Mouse (Mus musculus) A20 (cell line): ENCODE measurements around the gene Gls.

ENCODE experiments used
- DNase-seq: peaks from one replicate; pipeline ENCODE4 v3.0.0-alpha.2; 2011; ENCODE audit warnings: low read depth, low spot score

The Gls gene

DNA sequence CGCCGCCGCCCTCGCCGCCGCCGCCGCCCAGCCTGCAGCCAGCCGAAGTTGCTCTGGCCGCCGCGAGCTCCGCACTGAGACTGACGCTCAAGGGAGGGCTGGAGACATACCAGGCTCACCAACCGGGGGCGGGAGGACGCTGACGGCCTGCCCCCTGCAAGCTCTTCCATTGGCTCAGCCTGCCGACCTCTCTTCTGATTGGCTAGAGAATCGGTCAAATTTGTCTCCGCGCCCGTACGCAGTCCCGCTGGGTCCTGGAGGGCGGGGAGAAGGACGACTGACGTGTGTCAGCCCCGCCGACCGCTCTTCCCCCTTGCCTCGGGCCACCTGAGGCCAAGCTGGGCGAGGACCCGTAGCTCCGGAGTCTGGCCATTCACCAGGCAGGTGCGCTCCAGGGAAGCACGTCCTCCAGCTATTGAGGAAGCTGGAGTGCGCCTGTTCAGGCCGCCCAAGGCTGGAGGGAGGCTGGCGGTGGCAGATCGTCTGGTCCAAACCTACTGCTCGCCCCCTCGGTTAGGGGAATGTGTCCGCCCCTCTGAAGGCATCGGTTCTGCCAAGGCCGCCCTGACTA, at the start of gene Gls:
TSS of gene Gls (minus strand) at position 90 of the 571 bp plus-strand sequence.
- peak; percentile 98 for DNase-seq

DNA sequence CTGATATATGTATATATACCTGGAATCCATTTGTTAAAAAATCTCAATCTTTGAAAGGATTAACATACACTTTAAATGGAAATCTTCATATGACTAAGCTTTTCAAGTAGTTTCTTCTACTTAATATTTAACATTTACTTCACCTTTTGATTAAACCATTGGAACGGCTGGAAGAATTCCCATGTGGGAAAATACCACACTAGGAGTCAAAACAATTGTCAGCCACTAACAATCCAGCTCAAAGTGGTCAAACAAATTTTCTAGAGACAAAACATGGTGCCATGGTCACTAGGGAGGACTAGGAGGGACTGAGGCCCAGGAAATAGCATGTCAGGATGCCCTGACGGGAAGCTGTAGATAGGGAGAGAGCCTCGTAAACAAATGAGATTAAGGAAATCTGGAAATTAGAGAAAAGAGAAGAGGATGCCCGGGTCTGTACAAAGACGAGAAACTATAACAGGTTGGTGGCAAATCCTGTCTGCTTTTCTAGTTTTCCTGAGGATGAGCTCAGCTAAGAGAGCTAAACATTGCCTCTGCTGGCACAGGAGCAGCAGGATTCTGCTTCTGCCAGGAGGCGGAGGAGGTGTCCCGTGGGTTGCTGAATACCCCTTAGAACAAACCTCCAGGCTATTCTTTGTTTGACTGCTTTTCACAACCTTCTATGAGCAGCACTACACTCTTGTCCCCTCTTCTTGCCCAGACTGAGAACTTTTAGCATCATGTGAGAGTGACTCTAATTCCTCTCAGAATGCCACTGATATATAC, 47.0 kb upstream of the Gls start:
- no peak for DNase-seq

DNA sequence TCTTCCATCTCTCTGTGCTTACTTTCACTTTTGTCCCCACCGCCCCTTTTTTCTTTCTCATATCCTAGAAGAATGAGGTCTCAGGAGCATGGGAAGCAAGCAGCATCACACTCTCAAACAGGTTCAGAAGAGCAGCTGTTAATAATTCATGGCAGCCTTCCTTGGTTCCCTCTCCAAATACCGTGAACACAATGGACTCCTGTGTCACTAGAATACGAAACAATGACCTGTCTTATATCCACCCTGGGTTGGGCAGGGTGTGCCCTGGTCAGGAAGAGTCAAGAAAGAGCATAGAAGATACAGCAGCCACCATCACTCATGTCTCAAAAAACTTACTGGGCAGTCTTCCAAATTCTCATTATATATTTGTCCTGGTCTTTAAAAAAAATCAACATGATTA, 46.3 kb upstream of the Gls start:
- no peak for DNase-seq

DNA sequence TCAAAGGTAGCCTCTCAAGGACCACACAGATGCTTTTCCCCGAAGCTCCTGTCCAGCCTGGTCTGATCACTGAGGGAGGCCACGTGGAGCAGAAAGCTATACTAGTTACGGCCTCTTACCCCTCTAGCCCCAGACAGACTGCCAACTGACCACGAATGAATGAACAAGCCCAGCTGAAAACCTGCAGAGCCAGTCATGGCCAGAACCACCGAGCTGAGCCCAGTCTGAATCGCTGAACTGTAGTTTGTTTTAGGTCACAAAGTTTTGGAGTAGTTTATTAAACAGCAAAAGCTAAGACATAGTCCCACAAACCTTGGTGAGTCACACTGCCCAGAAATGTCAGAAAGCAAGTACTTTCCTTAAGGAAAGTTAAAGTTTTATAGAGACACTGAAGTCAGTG, 45.0 kb upstream of the Gls start:
- no peak for DNase-seq

DNA sequence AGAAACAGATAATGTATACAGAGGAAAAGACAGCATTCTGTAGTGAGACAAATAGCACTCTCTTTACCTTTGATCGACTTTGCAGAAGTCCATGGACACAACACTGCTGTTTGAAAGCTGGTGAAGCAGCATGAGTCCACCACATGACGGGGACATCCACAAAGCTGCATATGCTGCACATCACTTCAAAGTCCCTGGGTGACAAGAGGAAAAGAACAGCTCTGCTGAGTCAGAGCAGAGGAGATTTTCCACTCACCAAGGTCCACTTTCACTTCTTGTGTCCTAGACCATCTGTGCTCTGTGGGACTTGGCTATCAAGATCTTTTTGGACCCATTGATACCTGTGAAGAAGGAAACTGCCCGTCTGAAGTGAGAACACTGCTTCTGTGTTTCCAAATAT, 41.2 kb upstream of the Gls start:
- DNase-seq, result peak; percentile 21

DNA sequence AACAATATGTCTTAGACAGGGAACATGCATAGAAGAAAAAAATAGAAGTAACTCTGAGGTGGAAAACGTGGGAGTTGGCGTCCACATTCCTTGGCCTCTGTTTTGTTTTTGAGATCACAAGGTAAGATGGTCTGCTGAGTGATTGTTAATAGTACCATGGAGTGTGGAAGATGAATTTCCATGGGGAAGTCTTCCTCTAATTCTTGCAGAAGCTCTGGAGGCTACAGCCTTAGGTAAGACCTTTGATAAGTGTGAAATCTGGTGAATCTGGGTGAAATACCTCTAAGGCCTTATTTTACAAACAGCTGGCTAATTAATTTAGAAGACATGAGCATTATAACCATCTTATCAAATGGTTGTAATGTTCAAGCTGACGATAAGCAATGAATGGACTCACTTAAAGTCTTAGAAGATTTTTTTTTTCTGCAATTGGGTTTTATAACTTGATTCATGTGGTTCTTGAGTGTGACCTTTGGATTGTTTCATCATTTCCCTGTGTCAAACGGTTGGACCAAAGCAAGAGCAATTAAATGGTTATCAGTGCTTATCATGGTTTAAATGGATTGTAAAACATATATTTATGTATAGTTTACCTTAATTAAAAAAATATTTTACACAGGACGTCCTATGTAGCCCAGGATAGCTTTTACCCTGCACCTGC, 39.1 kb upstream of the Gls start:
- no peak for DNase-seq

DNA sequence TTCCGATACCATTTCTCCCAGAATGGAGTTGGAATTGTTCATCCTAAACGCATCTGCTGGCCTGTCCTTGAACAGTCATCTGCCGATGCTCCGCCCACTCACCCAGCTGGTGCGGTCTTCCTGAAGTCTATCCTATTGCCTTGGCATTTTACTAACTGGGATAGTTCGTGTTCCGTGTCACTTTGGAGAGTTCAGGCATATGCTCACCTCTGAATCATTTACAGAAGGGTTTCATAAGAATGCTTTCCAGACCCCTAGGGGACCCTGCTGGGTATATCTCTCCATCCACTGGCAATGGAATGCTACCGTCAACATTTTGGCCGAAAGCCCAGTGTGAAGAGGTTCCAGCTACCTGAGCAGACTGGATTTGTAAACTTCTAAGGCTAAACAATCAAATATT, 37.3 kb upstream of the Gls start:
- DNase-seq, result no peak

DNA sequence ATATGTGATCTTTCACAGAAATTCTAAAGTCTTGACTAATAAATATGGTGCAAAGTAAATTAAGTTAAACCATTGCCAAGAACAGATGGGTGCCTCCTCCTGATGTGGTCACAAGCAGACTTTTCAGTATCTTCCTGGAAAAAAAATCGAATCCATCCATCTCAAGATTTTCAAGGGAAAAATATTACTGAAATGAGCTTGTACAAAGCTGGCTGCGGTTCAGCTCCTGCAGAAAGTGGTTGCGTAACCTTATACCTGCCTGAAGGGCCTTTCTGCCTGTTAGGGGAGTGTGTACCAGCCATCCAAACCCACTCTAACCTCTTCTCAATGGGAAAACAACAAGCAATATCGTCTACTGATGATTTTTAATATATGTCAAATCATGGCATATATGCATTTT, 36.6 kb upstream of the Gls start:
- no peak for DNase-seq

DNA sequence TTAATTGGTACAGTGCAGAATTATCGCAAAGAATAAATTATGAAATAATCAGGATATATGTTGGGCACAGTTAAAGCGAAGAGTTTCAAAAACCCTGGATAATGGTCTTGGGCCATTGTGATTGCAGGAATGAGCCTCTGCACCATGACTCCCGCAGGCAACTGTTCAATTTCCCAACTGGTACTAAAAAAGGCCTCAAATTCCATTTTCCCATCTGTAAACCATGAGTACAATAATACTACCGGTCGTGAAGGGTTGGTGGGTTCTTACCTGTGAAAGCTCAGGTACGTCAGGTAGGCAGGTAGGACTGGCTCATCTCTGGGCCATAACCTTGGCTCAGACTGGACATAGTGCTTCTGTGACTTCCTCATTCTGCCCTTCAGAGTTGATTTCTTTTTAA, 35.0 kb upstream of the Gls start:
- no peak for DNase-seq

DNA sequence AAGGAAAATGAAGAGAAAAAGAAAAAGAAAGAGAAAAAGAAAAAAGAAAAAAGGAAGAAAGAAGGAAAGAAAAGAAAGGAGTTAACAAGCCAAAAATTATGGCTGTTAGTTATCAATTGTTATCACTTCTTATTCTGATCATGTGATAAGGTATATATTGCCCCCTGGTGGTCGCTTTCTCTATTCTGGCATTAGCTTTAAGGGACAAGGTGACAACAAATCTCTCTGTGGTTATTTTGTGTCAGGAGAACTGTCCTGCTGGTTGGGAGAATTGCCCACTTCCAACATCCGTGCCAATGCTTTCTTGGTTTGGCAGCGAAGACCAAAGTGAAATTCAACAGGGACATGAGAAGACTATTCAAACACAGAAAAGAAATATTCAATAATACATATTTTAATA, 34.6 kb upstream of the Gls start:
- DNase-seq, result peak; percentile 77

DNA sequence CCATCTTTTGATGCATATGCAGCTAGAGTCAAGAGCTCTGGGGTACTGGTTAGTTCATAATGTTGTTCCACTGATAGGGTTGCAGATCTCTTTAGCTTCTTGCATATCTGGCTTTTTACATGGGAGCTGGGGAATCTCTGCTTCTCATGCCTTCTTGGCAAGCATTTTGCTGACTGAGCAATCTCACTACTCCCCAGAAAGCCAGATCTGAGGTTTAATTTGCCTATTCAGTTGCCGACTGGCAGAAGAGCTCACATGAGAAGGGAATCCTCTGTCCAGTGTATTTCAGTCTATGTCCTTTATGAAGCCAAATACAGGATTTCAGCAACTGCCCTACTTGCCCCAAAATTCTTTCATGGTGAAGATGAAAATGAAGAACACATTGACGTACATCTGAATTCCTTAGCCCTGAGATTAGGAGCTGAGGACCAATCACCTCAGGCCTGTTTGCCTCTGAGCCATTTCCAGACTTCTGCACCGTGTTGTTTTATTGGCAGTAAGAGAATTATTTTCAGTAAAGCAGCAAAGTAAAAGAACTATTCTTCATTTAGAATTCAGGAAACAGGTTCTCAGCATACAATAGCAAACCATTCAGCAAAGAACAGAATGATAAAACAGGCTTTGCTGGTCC, 33.0 kb upstream of the Gls start:
- DNase-seq, result no peak

DNA sequence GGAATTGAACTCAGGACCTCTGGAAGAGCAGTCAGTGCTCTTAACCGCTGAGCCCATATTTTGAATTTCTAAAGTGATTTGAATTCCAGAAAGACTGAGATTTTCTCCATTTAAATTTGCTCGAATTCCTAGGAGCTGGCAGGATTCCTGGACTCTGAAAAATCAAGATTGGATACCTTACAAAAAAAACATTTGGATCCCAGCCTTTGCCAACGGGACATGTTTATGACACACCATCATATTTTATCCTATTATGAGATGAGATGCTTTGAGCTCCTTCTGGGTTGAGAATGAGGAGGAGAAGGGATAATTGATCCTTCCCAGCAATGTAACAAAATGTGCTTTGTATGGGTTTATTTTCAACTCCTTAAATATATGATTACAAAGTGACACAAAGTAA, 31.3 kb upstream of the Gls start:
- no peak for DNase-seq

DNA sequence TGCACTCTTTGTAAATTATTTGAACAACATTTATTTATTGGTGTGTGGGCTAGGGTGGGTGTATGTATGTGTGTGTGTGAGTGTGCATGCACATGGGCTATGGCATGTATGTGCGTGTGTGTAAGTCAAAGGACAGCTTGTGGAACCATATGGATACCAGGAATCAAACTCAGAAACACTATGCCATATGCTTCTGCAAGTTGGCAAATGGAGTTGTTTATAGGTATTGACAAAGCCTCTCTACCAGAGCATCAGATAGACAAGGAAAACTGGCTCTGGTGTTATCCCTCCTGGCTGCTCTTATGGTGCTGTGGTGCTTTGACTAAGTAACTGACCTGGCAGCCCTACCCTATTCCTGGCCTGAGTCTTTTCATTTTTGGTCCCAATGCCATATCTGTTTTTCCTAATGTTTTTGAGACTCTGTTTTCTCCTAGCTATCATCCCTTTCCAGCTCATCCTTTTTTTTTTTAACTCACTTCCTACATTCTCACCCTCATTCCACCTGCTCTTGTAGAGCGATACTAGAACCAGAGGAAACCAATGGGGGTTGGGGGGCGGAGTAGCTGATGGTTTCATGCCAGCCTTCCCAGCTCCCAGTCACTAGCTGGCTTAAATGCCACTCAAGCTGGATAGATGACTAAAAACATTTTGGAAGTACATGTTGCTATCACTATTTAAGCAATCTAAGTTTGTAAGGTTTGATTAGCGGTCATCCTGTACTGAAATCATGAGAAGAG, 27.5 kb upstream of the Gls start:
- DNase-seq, result no peak

DNA sequence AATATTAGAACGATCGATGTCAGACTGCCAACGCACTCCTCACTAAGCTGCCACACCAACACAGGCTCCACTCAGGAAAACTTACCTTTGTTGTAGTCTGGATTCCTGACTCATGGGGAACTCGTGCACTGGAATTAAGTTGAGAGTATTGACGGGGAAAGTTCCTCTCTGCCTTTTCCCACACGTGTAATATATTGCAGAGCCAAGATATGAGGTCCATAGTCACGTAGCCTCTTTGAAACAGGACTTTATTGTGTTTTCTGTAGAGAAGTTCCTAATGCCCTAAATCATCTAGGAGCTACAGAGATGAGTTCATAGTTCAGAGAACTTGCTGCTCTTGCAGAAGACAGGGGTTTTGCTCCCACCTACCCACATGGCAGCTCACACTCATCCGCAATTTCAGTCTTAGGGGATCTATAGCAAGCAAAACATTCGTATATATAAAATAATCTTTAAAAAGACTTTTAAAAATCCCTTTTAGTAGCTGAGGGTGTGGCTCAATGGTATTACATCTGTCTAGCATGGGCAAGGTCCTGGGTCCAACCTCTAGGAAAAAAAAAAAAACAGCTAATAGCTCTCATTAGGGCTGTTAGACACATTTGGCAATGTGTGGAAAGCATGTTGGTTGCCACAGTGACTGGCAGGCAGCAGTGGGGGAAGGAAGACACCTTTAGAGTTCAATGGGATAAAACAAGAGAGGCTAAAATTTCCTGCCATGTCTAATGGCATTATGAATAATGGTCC, 25.1 kb upstream of the Gls start:
- DNase-seq, result no peak

DNA sequence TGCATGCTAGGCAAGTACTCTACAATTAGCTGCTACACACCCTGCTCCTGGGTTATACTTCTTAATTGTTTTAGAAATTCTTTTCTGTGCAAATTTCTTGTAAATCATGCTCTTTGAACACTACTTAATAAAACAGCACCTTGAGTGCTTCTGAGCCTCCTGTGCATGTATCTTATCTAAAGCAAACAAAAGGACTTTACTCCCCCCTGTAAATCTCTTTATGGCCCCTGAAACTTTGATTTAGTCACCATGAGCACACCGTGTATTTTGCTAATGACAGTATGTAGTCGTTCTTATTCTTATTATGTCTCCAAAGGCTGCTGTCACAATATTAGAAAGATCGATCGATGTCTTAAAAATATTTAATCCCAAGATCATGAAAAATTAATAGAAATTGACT, 23.9 kb upstream of the Gls start:
- no peak for DNase-seq

DNA sequence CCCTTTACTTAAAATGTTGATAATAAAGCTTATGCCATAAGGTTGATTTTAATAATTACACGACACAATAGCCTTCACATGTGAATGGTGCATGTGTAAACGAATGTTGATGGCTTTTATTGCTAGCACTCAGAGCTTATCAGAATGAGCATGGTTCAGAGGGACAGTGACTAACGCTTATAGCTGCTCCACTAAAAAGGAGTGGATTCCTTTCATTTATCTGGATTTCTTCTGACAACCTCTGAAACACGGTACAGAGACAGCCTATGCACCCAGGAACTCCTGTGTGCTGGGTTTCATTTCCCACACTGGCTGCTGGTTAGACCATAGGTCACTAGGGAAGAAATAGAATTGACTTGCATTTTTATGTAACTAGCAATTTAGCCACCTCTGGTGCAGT, 23.2 kb upstream of the Gls start:
- DNase-seq, result no peak

DNA sequence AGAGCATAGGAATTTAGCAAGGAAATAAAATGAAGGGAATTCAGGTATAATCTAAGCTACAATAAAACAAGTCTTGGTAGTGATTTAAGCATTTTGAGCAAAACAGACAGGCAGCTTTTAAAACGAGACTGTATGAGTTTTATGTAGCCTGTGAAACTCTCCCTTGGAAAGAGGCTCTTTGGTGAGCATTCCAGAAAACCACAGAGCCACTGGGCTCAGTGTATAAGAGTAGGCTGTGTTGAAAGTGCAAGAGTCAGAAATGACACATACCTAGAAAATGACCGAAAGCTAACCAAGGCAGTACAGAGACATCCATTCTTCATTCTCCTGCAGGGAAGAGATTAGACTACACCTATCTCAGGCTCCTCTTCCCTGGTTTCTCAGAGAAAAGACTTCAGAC, 21.4 kb upstream of the Gls start:
- DNase-seq, result no peak

DNA sequence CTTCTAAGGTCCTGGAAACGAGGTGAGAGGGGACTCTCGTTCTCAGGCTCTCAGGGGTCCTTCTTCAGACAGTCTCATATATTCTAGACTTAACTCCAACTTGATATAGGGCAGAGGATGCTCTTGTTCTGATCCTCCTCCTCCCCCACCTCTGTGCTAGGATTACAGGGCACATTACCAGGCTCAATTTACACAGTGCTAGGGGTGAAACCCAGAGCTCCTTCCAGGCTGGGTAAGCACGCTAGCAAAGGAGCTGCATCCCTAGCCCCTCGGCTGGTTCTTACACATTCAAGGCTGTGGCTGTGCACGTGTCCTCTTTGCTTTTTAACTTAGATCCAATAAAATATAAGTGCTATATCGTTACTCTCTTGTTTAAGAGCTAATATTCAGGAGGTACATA, 20.4 kb upstream of the Gls start:
- no peak for DNase-seq

DNA sequence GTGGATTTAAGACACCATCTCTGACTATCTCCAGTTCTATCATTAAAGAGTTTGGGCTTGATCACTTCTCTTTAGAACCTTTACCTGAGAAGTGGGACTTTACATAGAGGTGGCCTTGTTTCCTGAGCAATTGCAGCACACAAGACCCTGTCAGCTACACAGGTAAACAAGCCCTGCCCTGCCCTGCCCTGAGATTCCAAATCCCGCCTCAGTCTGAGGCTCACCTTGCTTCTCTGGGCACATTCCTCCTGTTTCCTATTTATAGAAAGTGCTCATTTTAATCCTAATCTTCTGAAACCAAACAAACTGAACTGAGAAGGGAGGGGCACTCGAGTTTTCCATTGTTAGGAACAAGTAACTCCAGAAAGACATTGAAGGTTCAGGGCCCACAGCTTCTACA, 19.4 kb upstream of the Gls start:
- DNase-seq, result no peak

DNA sequence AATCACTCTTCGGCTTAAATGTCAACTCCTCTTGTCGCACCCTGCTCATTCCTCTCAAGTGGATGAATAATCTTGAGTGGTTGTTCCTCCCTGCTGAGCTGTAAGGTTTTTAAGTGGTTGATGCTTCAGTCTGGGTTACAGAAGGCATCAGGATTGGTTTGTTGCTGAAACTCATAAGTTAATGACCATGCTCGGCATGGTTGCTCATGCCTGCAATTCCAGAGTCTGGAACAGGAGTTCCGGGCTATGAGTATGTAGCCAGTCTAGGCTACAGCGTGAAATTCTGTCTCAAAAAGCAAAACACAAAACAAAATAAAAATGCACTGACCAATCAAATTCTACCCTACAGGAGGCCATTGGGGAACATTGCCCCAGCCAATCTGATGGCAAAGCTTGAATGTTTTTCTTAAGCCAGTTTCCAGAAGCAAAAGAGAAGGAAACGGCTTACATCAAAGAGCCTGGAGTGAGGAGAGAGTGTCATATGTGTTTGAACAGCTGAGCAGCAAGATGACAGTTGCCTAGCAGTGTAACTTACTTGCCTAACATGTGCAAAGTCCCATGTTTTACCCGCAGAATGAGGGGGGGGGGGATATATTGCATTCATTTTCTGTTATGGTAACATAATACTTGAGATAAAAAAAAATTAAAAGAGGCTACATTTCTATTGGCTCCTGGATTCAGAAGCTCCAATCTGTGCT, 18.2 kb upstream of the Gls start:
- DNase-seq, result no peak
